Mouse (Mus musculus) limb, embryonic 11.5 days (tissue): ENCODE measurements around the gene Cops7a. TPM values are rescaled to one million over a fixed set of nuclear protein-coding genes. Genes with fewer than 3 reads are reported as not detected.

Experiments used
- ATAC-seq: fragments of 200-750 bp; cut with Nextera tagmentation; 2 replicates; pipeline ENCODE4 v1.8.0; 2017; ENCODE audit warnings: low read depth; ENCODE audit not compliant: insufficient number of reproducible peaks, low FRiP score, low TSS enrichment
- DNase-seq: peaks from one replicate; pipeline ENCODE4 v3.0.0-alpha.2; 2015; ENCODE audit warnings: low spot score
- H3K27ac ChIP-seq: fragments of 300-500 bp; sonication (generic); replicated peaks from 2 replicates; pipeline ENCODE4 v1.5.1; 2014; ENCODE audit warnings: low read depth, mild to moderate bottlenecking, low read length
- H3K27me3 ChIP-seq: fragments of 300-500 bp; sonication (generic); 2 replicates; pipeline ENCODE4 v1.6.1; 2014; ENCODE audit warnings: mild to moderate bottlenecking, low read length, mixed read lengths; ENCODE audit not compliant: control insufficient read depth, insufficient read depth
- H3K36me3 ChIP-seq: fragments of 300-500 bp; sonication (generic); 2 replicates; pipeline ENCODE4 v1.6.1; 2014; ENCODE audit warnings: mild to moderate bottlenecking, low read length, moderate library complexity, mixed read lengths; ENCODE audit not compliant: control insufficient read depth, insufficient read depth
- H3K4me1 ChIP-seq: fragments of 300-500 bp; sonication (generic); 2 replicates; pipeline ENCODE4 v1.6.1; 2014; ENCODE audit warnings: low read length, mixed read lengths; ENCODE audit not compliant: control insufficient read depth, insufficient read depth
- H3K4me2 ChIP-seq: fragments of 300-500 bp; sonication (generic); 2 replicates; pipeline ENCODE4 v1.6.1; 2014; ENCODE audit warnings: low read depth, mild to moderate bottlenecking, moderate library complexity; ENCODE audit not compliant: severe bottlenecking
- H3K4me3 ChIP-seq: fragments of 300-500 bp; sonication (generic); 2 replicates; pipeline ENCODE4 v1.5.1; 2014; ENCODE audit warnings: low read depth, low read length
- H3K9ac ChIP-seq: fragments of 300-500 bp; sonication (generic); 2 replicates; pipeline ENCODE4 v1.6.1; 2014; ENCODE audit warnings: mild to moderate bottlenecking, low read length
- H3K9me3 ChIP-seq: fragments of 300-500 bp; sonication (generic); 2 replicates; pipeline ENCODE4 v1.6.1; 2016; ENCODE audit warnings: low read length; ENCODE audit not compliant: control insufficient read depth
- WGBS: fragments of 180-500 bp; shearing (Covaris S2); extraction: QIAGEN DNeasy Blood & Tissue Kit; methylation state at CpG from one replicate; pipeline ENCODE4 v1.1.7; 2014; 5-methylcytosine and 5-hydroxymethylcytosine counted together
- polyA plus RNA-seq: library from polyadenylated mRNA; unstranded; fragments of >200 nt; fragmentation: Nextera tagmentation; extraction: Ambion mirVana; gene quantifications from 2 replicates; pipeline ENCODE4 v1.2.1, GENCODE M21; 2014

Cops7a gene
- 126 and 129 TPM in 2 replicates for polyA plus RNA-seq

GRCm38 (mm10) chr6:124965088-124965719 is at the start of gene Cops7a:
Gene Cops7a (minus strand): TSS chr6:124965538.
- Histone ChIP-seq H3K9me3 (0 out of 2 replicates have a peak, but pooled peaks cover 7% of the 10 kb centered on the region), H3K27me3 (no peaks in the 10 kb centered on the region), H3K4me2 (peak within 1 kb of the TSS; percentile 86), H3K4me3 (peak within 1 kb of the TSS; percentile 74), H3K27ac (peak within 1 kb of the TSS; percentile 70; the same call in 1 of the 2 replicates), H3K4me1 (peaks cover 5% of the 10 kb centered on the region), H3K36me3 (peaks cover 2% of the 10 kb centered on the region; the same call in 1 of the 2 replicates), H3K9ac (peak within 1 kb of the TSS; percentile 95)
- ATAC-seq (peak; percentile 89), DNase-seq (peak; percentile 97)
- under 1% methylated on average over 68 of the region's 68 CpGs for WGBS

GRCm38 (mm10) chr6:125009181-125010073 is 44.1 kb upstream of the Cops7a start:
- DNase-seq: peak; percentile 87
- WGBS: 1% methylated on average over 56 of the region's 78 CpGs
- Histone ChIP-seq H3K9ac (peak overlapping the region; percentile 88), H3K36me3 (peaks cover 6% of the 10 kb centered on the region; the same call in 1 of the 2 replicates), H3K9me3 (no peaks in the 10 kb centered on the region), H3K4me1 (peaks cover 4% of the 10 kb centered on the region; the same call in 1 of the 2 replicates), H3K4me3 (peak overlapping the region; percentile 62), H3K27me3 (no peaks in the 10 kb centered on the region), H3K27ac (peak overlapping the region; percentile 98), H3K4me2 (peak overlapping the region; percentile 85)
- peak; percentile 85 for ATAC-seq

GRCm38 (mm10) chr6:125009129-125009180 is 43.6 kb upstream of the Cops7a start, which contains the start of gene Zfp384:
Gene Zfp384 (plus strand): TSS chr6:125009145.
- peak within 1 kb of the TSS; percentile 62 for H3K4me3 ChIP-seq
- H3K36me3 ChIP-seq: peaks cover 6% of the 10 kb centered on the region; the same call in 1 of the 2 replicates
- H3K9ac ChIP-seq: peak within 1 kb of the TSS; percentile 88
- ATAC-seq (no peak), DNase-seq (no peak)
- H3K27ac ChIP-seq: peak within 1 kb of the TSS; percentile 98
- H3K4me1 ChIP-seq: peaks cover 4% of the 10 kb centered on the region; the same call in 1 of the 2 replicates
- no peaks in the 10 kb centered on the region for H3K27me3 ChIP-seq
- H3K4me2 ChIP-seq: peak within 1 kb of the TSS; percentile 85
- H3K9me3 ChIP-seq: no peaks in the 10 kb centered on the region
- WGBS: no CpG with 5 or more reads among the region's 3 CpGs

- WGBS: 1% methylated on average over 32 of the region's 34 CpGs
- peak overlapping the region; percentile 88 for H3K9ac ChIP-seq
- no peaks in the 10 kb centered on the region for H3K9me3 ChIP-seq
- H3K4me2 ChIP-seq: peak overlapping the region; percentile 85
- no peaks in the 10 kb centered on the region for H3K27me3 ChIP-seq
- peaks cover 4% of the 10 kb centered on the region; the same call in 1 of the 2 replicates for H3K4me1 ChIP-seq
- peak overlapping the region; percentile 62 for H3K4me3 ChIP-seq
- peak; percentile 97 for DNase-seq
- peaks cover 6% of the 10 kb centered on the region; the same call in 1 of the 2 replicates for H3K36me3 ChIP-seq
- H3K27ac ChIP-seq: peak overlapping the region; percentile 98
- peak; percentile 97 for ATAC-seq
These were observed 43.3 kb upstream of the Cops7a start for GRCm38 (mm10) chr6:125008586-125009128.

GRCm38 (mm10) chr6:125008060-125008459 is 42.7 kb upstream of the Cops7a start:
- 45% methylated on average over 13 of the region's 13 CpGs for WGBS
- peaks cover 4% of the 10 kb centered on the region; the same call in 1 of the 2 replicates for H3K36me3 ChIP-seq
- no peak for ATAC-seq
- peak; percentile 33 for DNase-seq
- H3K27me3 ChIP-seq: no peaks in the 10 kb centered on the region
- H3K4me2 ChIP-seq: peak overlapping the region; percentile 67
- no peaks in the 10 kb centered on the region for H3K9me3 ChIP-seq
- peaks cover 4% of the 10 kb centered on the region; the same call in 1 of the 2 replicates for H3K4me1 ChIP-seq
- peak overlapping the region; percentile 70 for H3K9ac ChIP-seq
- peak overlapping the region; percentile 62 for H3K4me3 ChIP-seq
- H3K27ac ChIP-seq: no peak overlapping the region

GRCm38 (mm10) chr6:125005086-125005485 is 39.7 kb upstream of the Cops7a start:
- no peak overlapping the region for H3K9ac ChIP-seq
- no peaks in the 10 kb centered on the region for H3K36me3 ChIP-seq
- H3K4me3 ChIP-seq: no peak overlapping the region
- no peak for DNase-seq
- WGBS: 30% methylated on average over 3 of the region's 3 CpGs
- ATAC-seq: no peak
- H3K27ac ChIP-seq: no peak overlapping the region
- H3K27me3 ChIP-seq: peaks cover 12% of the 10 kb centered on the region
- H3K9me3 ChIP-seq: no peaks in the 10 kb centered on the region
- H3K4me1 ChIP-seq: peaks cover 3% of the 10 kb centered on the region; the same call in 1 of the 2 replicates
- no peak overlapping the region for H3K4me2 ChIP-seq

GRCm38 (mm10) chr6:125003706-125004105 is 38.4 kb upstream of the Cops7a start:
- no peak for ATAC-seq
- Histone ChIP-seq H3K36me3 (no peaks in the 10 kb centered on the region), H3K27ac (no peak overlapping the region), H3K9me3 (no peaks in the 10 kb centered on the region), H3K4me1 (no peaks in the 10 kb centered on the region; the same call in 1 of the 2 replicates), H3K27me3 (peaks cover 26% of the 10 kb centered on the region), H3K4me3 (no peak overlapping the region), H3K9ac (no peak overlapping the region), H3K4me2 (no peak overlapping the region)
- WGBS: 45% methylated on average over 3 of the region's 3 CpGs
- no peak for DNase-seq

GRCm38 (mm10) chr6:124999546-124999945 is 34.2 kb upstream of the Cops7a start:
- Histone ChIP-seq H3K4me1 (0 out of 2 replicates have a peak, but pooled peaks cover 3% of the 10 kb centered on the region), H3K9me3 (no peaks in the 10 kb centered on the region), H3K27me3 (peaks cover 61% of the 10 kb centered on the region), H3K4me3 (no peak overlapping the region), H3K27ac (no peak overlapping the region), H3K4me2 (no peak overlapping the region), H3K36me3 (no peaks in the 10 kb centered on the region), H3K9ac (no peak overlapping the region)
- ATAC-seq (no peak), DNase-seq (no peak)
- 26% methylated on average over 10 of the region's 10 CpGs for WGBS
